Mouse (Mus musculus) c-Kit-positive CD71-positive TER-119-negative erythroid progenitor cells, embryonic 14.5 days (primary cell): Measurements from ENCODE around the gene Fchsd2.

ENCODE experiments used
- DNase-seq: peaks from one replicate; pipeline ENCODE4 v3.0.0-alpha.2; 2013; ENCODE audit warnings: low read depth

Gene Fchsd2

DNA sequence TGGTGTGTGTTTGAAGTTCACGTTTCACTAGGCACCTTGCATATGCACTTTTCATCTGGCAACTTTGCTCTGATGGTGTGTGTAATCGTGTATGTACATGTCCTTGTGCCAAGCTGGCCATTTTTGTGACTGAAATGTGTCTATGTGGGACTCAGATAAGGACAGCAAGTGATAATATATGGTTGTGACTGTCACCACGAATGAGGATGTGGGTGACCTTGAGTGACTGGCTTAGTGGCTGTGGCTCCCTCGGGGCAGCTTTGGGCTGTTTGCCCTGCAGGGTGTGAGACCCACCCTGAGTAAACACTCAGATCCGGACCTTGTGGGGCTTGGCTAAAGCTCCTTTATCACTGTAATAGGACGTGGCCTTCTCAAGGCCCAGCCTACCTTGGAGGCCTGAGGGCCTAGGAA, 223.9 kb downstream of the Fchsd2 start:
- DNase-seq, result no peak

DNA sequence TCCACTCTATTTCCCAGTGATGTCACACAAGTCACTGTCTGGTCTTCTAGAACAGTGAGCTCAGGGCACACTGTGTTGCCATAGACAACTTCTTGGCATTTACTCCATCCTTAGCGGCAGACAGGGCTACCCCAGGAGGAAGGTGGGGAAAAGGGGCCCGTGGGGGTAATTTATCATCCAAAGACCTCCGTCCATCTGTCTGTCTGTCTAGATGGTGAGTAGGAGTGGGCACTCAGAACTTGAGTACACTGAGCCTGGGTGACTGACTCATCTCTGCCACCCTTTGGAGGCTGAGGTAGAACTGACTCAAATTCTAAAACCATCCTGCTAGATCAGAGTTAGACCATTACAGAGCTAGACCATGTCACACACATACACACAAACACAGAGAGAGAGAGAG, 224.4 kb downstream of the Fchsd2 start, which contains the start of gene Stard10:
Gene Stard10, plus strand, starts transcription at position 73 of the 400 bp plus-strand sequence.
- DNase-seq, result no peak

DNA sequence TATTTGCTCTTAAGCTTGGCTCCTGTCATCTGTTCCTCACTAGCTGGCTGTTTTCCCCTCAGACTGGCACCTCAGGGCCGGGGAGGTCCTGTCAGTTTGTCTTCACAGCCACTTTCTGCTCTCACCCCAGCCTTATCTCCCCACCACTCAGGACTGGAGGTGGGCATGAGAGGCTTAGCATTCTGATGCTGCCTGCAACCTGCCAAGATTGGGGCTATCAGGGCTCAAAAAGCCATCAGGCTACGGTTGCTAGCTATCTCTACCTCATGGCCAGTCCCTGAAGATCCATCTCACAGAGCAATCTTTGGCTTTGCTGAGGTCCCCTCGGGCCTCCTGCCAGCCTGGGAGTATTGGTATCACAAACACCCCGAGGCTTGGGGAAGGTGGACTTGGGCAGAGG, 226.2 kb downstream of the Fchsd2 start:
- no peak for DNase-seq

DNA sequence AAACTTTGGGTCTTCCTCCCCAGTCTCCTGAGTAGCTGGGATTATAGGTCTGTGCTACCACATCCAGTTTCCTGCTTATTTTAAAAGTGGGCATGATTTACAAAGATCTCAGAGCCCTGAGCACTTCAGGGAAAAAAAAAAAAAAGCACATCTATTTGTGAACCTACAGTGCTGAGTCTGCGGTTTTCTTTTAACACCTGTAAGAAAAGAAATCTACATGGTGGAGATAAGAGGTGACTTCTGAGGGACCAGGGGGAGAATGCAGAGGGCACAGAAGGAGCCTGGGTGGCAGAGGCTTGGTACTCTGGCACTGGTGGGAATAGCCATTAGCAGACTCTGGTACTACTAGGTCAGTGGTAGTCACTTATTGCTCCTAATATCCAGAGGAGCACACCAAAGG, 227.1 kb downstream of the Fchsd2 start:
- DNase-seq, result no peak

DNA sequence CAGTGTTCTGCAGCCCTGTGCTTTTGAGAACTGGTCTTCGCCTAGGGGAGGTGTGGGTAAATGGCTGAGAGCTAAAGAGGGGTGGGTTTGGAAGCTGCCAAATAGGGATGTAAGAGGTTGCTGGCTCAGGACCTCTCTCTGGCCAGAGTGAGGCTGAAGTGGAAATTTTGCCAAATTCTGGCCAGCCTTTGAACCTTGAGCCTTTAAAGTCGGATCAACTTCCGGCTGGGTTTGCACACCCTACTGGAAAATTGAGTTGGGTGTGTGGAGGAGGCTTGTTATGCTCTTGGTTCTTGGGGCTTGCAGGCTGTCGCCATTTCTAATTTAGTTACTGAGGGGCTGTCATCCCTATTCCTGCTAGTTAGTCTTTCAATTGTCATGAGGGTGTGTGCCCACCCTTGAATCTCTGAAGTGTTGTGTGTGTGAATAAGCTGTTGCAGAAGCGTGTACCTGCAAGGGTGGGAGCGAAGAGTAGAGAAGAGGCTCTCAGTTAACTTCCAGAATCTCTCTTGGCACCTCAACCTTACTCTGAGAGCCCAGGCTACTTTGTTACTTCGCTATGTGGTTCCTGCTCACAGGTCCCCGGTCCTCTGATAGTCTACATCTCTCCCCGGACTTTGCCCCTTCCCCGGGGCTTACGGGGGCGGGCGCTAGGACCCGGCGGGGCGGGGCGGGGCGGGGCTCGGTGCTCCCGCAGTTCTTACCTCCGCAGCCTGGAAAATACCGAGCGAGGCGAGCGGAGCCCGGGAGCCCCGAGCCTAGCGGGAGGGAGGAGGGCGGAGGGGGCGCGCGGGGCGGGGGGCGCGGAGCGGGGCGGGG, 227.9 kb downstream of the Fchsd2 start:
- no peak for DNase-seq

DNA sequence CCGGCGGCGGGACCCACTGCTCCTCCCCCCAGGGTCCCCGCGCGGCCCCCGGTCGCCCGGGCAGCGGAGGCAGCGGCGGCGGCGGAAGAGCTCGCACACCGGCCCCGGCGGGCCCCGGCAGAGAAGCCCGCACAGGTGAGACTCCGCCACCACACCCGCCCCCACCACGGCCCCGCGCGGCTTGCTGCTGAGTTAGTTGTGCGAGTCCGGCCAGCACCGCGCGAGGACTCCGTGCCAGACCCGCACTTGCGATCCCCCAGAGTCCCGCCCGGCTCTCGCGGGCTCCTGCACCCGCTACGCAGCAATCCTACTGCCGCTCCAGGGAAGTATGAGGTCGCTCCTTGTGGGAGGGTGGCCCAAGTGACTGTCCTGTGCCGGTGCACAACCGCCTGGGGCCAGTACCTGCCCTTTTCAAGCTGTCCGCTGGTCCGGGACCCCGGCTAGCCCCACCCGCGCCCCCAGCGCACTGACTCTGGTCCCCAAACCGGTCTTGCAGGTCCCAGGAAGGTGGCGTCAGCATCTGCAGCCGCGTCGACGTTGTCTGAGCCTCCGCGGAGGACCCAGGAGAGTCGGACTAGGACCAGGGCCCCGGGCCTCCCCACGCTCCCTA, 228.7 kb downstream of the Fchsd2 start:
- DNase-seq, result no peak

DNA sequence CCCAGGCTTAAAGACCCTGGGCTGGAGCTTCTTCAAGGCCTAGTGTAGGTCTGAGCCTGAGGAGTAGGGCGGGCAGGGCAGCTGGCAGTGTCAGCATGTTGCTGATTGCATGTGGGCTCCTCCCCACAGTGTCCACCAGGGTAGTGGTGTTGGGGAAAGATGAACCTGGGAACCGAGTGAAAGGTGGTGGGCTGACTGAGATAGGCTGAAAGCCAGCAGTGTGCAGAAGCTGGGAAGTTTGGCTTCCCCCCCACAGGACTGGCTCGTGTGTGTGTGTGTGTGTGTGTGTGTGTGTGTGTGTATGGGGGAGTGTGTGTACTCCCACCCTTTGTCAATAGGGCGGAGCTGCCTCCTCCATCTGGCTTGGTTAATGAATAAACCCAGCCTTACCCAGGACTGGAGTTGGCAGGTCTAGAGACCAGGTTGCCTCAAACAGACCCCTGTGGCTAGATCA, 230.5 kb downstream of the Fchsd2 start:
- no peak for DNase-seq

DNA sequence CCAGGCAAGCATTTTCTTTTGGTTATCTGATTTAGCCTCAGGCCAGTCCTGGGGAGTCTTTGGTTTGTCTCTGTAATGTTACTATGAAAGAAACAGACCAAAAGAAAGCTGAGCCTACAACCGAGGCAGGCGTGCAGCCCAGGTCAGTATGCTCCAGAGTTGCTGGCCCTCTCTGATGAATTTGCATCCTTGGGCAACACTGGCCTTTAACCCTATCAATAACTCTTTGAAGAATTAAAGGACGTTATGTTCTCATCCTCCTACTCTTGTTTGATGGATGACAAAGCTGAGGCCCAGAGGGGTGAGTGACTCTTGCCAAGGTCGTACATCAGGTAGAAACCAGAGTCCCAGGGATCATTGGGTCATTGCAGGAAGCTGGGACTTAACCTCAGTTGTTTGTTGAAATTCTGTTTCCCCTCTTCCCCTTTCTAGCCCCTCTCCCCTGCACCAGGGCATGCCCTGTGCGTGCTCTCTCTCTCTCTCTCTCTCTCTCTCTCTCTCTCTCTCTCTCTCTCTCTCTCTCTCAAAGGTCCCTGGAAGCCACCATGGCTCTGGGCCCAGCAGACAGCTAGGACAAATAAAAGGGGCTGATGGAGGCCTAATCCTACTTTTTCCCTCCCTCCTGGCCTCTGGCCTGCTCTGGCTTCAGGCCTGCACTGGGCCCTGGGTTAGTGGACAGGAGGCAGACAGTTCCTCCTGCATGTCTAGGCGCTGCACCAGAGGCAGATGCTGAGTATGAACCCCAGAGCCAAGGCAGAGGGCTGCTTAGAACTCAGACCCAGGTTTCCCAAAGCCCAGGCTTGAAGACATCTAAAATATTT, 231.7 kb downstream of the Fchsd2 start:
- DNase-seq, result no peak

DNA sequence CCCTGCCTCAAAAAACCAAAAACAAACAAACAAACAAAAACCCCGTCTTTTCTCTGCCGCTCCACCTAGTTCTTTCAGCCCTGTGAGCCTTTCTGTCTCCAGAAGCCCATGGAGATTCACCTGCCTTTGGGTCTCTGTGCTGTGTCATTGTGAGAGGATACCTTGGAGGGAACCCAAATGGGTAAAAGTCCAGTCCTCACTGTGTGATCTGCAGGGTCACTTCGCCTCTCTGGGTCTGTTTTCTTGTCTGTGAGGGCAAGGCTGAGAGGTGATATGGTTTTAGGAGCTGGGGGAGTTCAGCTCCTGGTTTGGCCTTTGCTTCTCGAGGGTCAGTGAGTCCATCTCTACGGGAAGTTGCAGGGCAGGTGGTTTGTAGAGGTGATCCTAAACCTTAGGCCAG, 233.3 kb downstream of the Fchsd2 start:
- no peak for DNase-seq

DNA sequence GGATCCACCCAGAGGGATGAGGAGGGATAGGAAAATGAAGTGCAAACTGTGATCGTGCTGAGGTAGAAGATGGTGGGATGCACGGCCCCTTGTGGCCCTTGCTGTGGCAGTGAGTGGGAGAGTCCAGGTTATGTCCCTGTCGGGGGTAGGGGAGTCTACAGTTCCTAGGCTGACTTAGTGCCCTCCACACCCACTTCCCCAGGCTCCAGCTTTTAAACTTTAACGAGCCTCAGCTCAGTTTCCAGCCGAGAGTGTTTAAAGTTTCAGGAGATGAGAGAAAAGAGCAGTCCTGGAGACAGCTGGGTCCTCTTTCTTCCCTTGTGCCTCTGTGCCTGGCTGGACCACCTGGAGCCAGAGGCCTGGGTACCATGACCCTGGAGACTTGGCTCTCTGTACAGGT, 234.6 kb downstream of the Fchsd2 start:
- DNase-seq, result no peak

DNA sequence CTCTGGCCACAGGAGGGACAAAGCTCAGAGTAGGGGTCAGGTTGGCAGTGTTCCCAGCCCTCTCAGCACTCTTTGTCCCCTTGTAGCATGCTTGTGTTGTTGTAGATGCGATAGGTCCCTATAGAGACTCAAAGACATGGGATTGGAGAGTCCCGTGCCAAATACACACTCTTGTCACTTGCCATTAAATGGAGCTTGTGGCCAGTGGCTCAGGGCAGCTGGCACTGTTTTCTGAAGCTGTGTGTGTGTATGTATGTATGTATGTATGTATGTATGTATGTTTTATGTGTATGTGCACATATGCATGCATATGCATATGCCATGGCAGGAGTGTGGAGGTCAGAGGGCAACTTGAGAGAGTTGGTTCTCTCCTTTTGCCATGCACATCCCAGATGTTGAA, 235.1 kb downstream of the Fchsd2 start:
- no peak for DNase-seq

DNA sequence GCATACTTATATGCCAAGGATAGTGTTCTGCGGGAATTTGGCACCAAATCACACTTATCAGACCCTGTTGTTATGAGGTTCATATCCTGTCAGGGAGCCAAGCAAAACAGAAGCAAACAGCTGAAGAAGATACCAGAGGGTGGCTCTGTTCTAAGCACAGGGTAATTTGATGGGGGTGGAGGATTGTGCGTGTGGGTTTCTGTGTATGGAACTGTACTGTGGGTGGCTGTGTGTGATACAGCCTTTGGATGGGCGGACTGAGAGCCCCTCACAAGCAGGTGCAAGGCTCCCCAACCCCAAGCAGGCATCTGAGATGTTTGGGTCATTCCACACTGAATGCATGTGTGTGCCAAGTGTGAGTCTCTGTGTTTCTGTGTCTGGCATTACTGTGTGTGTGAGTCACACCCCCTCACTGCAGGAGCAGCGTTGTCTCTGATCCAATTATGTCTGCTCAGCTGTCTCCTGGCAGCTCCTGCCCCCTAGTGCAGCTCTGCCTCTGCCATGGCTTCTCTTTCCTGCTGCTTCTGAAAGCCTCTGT, 236.0 kb downstream of the Fchsd2 start:
- DNase-seq, result no peak

DNA sequence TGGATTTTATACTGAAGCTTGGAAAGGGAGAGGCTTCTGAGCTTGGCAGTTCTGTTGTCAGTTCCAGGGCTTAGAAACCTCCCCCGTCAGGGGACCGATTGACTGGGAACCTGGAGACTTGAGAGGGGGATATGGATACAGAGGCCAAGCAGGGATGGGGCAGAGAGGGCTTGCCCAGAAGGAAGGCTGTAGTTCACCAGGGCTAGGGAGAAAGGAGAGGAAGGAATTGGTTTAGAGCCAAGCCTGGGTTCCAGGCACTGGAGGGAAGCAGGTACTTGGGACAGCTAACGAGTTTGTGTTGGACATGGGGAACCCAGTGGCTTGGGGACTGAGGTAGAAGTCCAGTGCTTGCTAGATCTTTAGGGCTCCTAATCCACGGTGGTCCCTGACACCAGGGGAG, 236.9 kb downstream of the Fchsd2 start:
- DNase-seq, result no peak

DNA sequence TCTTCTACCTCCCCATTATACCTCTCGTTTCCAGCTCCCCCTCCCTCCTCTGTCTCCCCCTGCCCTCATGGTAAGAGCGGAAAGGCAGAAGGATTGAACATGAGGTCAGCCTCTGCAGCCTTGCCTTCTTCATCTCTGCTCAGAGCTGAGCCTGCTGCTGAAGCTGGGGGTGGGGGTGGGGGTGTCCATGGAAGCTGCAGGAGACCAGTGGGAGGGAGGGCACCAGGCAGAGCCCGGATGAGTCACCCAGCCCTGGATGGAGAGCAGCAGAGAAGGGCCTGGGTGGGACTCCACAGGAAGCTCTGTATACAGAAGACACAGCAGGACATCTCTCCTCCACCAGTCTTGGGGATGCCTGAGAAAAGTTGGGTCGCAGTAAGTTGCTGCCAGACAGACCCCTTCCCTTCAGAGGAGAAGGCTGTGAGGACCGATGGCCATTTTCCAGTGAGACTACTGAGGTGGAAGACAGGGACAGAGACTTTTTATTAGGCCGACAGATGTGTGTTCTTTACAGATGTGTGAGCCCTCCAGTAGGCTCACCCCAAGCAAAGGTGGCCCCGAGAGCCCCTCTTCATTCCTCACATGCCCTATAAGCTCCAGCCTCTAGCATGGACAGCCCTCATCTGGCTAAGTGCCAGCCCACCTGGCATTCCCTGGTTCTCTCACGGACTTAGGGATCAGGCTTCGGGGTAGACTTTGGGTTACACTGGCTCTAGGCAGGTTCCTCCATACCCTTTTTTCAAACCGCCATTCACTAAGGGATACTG, 237.6 kb downstream of the Fchsd2 start:
- DNase-seq, result no peak

DNA sequence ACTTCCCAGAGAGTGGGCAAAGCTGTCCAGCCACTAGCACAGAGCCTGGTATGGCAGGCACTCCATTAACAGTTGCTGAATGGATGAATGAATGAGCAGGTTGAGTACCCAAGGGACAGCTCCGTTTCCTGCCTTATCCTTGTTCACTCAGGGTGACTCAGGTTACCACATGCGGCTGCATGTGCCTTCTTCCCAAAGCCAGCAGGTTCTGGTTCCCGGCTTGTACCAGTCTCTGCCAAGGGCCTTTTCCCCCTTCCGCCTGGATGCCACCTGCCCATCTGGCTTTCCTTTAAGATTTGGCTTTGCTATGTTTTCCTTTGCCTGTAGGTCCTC, 238.1 kb downstream of the Fchsd2 start:
- no peak for DNase-seq

DNA sequence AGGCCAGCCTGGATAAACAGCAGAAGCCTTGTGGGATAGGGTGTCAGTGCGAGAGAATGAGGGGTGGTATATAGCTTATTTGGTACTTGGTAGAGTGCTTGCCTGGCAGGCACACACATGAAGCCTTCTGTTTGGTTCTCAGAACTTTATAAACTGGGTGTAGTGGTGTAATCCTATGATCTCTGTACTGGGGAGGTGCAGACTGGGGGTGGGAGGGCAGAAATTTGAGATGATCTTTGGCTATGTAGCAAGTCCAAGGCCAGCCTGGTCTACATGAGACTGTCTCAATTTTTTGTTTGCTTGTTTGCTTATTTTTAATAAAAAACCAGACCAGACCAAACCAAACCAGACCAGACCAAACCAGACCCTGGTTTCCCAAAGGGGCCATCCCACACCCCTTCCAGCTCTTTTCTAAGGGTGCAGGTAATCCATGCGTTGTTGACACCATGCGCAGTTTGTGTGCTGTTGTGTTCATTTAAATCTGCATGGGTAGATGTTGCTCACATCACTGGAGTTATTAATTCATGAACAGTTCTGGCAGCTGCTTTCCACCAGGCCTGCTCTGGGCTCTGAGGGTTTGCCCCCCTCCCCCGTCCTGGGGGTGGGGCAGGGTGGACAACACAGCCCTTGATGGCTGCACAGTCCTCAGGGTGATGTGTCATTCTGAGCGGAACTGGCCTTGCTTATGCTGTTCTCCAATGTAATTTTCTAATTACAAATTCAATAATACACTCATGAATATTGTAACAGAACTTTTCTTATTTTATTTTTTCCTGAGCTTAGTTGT, 239.6 kb downstream of the Fchsd2 start:
- no peak for DNase-seq
